Mouse (Mus musculus) midbrain, embryonic 13.5 days (tissue): Measurements from ENCODE around the gene Sema3g. TPM values are rescaled to one million over a fixed set of nuclear protein-coding genes. Genes with fewer than 3 reads are reported as not detected.

Experiments used
- ATAC-seq: fragments of 200-750 bp; cut with Nextera tagmentation; 2 replicates; pipeline ENCODE4 v1.8.0; 2017; ENCODE audit warnings: mild to moderate bottlenecking, moderate TSS enrichment, moderate library complexity
- H3K27ac ChIP-seq: fragments of 300-500 bp; sonication (generic); 2 replicates; pipeline ENCODE4 v1.5.1; 2015; ENCODE audit warnings: inconsistent platforms, mild to moderate bottlenecking, moderate library complexity
- H3K27me3 ChIP-seq: fragments of 300-500 bp; sonication (generic); 2 replicates; pipeline ENCODE4 v1.6.1; 2015; ENCODE audit warnings: mild to moderate bottlenecking, inconsistent platforms
- H3K36me3 ChIP-seq: fragments of 300-500 bp; sonication (generic); 2 replicates; pipeline ENCODE4 v1.6.1; 2015; ENCODE audit warnings: mild to moderate bottlenecking, inconsistent platforms
- H3K4me1 ChIP-seq: fragments of 300-500 bp; sonication (generic); replicated peaks from 2 replicates; pipeline ENCODE4 v1.6.1; 2015; ENCODE audit warnings: inconsistent platforms
- H3K4me2 ChIP-seq: fragments of 300-500 bp; sonication (generic); replicated peaks from 2 replicates; pipeline ENCODE4 v1.6.1; 2015; ENCODE audit warnings: moderate library complexity, mild to moderate bottlenecking, inconsistent platforms
- H3K4me3 ChIP-seq: fragments of 300-500 bp; sonication (generic); replicated peaks from 2 replicates; pipeline ENCODE4 v1.5.1; 2015; ENCODE audit warnings: mild to moderate bottlenecking, inconsistent platforms
- H3K9ac ChIP-seq: fragments of 300-500 bp; sonication (generic); replicated peaks from 2 replicates; pipeline ENCODE4 v1.6.1; 2015; ENCODE audit warnings: mild to moderate bottlenecking, inconsistent platforms
- H3K9me3 ChIP-seq: fragments of 300-500 bp; sonication (generic); 2 replicates; pipeline ENCODE4 v1.6.1; 2016; ENCODE audit warnings: mild to moderate bottlenecking, inconsistent platforms
- WGBS: fragments of 180-500 bp; shearing (Covaris S2); methylation state at CpG from one replicate; pipeline ENCODE4 v1.1.7; 2015; 5-methylcytosine and 5-hydroxymethylcytosine counted together
- polyA plus RNA-seq: library from polyadenylated mRNA; unstranded; fragments of >200 nt; fragmentation: Nextera tagmentation; extraction: Ambion mirVana; gene quantifications from 2 replicates; pipeline ENCODE4 v1.2.1, GENCODE M21; 2015

Sema3g gene
- 0.76 and 0.83 TPM in 2 replicates for polyA plus RNA-seq

- H3K4me3 ChIP-seq = no peak within 1 kb of the TSS
- peak; percentile 71 for ATAC-seq
- H3K4me2 ChIP-seq = peak within 1 kb of the TSS; percentile 11
- H3K9me3 ChIP-seq = no peaks in the 10 kb centered on the region
- no peaks in the 10 kb centered on the region for H3K27me3 ChIP-seq
- peak within 1 kb of the TSS; percentile 41; the same call in 1 of the 2 replicates for H3K9ac ChIP-seq
- H3K27ac ChIP-seq = peak within 1 kb of the TSS; percentile 30; the same call in 1 of the 2 replicates
- 13% methylated on average over 11 of the region's 11 CpGs for WGBS
- H3K4me1 ChIP-seq = peaks cover 17% of the 10 kb centered on the region
- H3K36me3 ChIP-seq = no peaks in the 10 kb centered on the region
Measured at GRCm38 (mm10) chr14:31217666-31218065, at the start of gene Sema3g. TSS of gene Sema3g (plus strand) at chr14:31217860.

GRCm38 (mm10) chr14:31168425-31168824 is 49.2 kb upstream of the Sema3g start, which contains the start of gene Stab1:
TSS of gene Stab1 (minus strand) at chr14:31168641.
- Histone ChIP-seq H3K4me3 (no peak within 1 kb of the TSS), H3K4me2 (no peak within 1 kb of the TSS), H3K9ac (peak within 1 kb of the TSS; percentile 37), H3K9me3 (no peaks in the 10 kb centered on the region), H3K27ac (peak within 1 kb of the TSS; percentile 30; the same call in 1 of the 2 replicates), H3K4me1 (peaks cover 8% of the 10 kb centered on the region; the same call in 1 of the 2 replicates), H3K36me3 (peaks cover 41% of the 10 kb centered on the region), H3K27me3 (no peaks in the 10 kb centered on the region)
- 66% methylated on average over 10 of the region's 10 CpGs for WGBS
- ATAC-seq = no peak

GRCm38 (mm10) chr14:31169508-31169907 is 48.2 kb upstream of the Sema3g start:
- Histone ChIP-seq H3K27ac (peak overlapping the region; percentile 30; the same call in 1 of the 2 replicates), H3K36me3 (peaks cover 52% of the 10 kb centered on the region), H3K9ac (no peak overlapping the region), H3K4me1 (peaks cover 8% of the 10 kb centered on the region; the same call in 1 of the 2 replicates), H3K9me3 (no peaks in the 10 kb centered on the region), H3K27me3 (no peaks in the 10 kb centered on the region), H3K4me3 (no peak overlapping the region), H3K4me2 (no peak overlapping the region)
- 83% methylated on average over 6 of the region's 6 CpGs for WGBS
- ATAC-seq = no peak

GRCm38 (mm10) chr14:31170963-31171362 is 46.7 kb upstream of the Sema3g start:
- H3K27me3 ChIP-seq = no peaks in the 10 kb centered on the region
- H3K9ac ChIP-seq = no peak overlapping the region
- no peaks in the 10 kb centered on the region for H3K9me3 ChIP-seq
- ATAC-seq = no peak
- H3K27ac ChIP-seq = peak overlapping the region; percentile 58; the same call in 1 of the 2 replicates
- H3K4me3 ChIP-seq = no peak overlapping the region
- H3K4me2 ChIP-seq = no peak overlapping the region
- peaks cover 66% of the 10 kb centered on the region for H3K36me3 ChIP-seq
- WGBS = 86% methylated on average over 13 of the region's 13 CpGs
- peaks cover 8% of the 10 kb centered on the region; the same call in 1 of the 2 replicates for H3K4me1 ChIP-seq

- H3K27me3 ChIP-seq = no peaks in the 10 kb centered on the region
- H3K36me3 ChIP-seq = peaks cover 70% of the 10 kb centered on the region
- ATAC-seq = 0 out of 2 replicates have a peak, but pooled peaks have one; percentile 12
- 87% methylated on average over 11 of the region's 11 CpGs for WGBS
- peak overlapping the region; percentile 58; the same call in 1 of the 2 replicates for H3K27ac ChIP-seq
- H3K4me1 ChIP-seq = peaks cover 6% of the 10 kb centered on the region; the same call in 1 of the 2 replicates
- no peak overlapping the region for H3K4me2 ChIP-seq
- no peaks in the 10 kb centered on the region for H3K9me3 ChIP-seq
- H3K9ac ChIP-seq = no peak overlapping the region
- H3K4me3 ChIP-seq = no peak overlapping the region
Measured at GRCm38 (mm10) chr14:31171386-31171785, 46.3 kb upstream of the Sema3g start.

GRCm38 (mm10) chr14:31171821-31172220 is 45.8 kb upstream of the Sema3g start:
- peaks cover 75% of the 10 kb centered on the region for H3K36me3 ChIP-seq
- no peaks in the 10 kb centered on the region for H3K9me3 ChIP-seq

GRCm38 (mm10) chr14:31172781-31173455 is 44.7 kb upstream of the Sema3g start:
- Histone ChIP-seq H3K9me3 (no peaks in the 10 kb centered on the region), H3K27ac (no peak overlapping the region), H3K4me1 (no peaks in the 10 kb centered on the region), H3K4me2 (no peak overlapping the region), H3K36me3 (peaks cover 86% of the 10 kb centered on the region), H3K4me3 (no peak overlapping the region), H3K27me3 (no peaks in the 10 kb centered on the region), H3K9ac (no peak overlapping the region)
- ATAC-seq = no peak
- WGBS = 91% methylated on average over 18 of the region's 18 CpGs

More at GRCm38 (mm10) chr14:31171821-31172220, 45.8 kb upstream of the Sema3g start:
- H3K4me1 ChIP-seq = peaks cover 2% of the 10 kb centered on the region; the same call in 1 of the 2 replicates
- WGBS = 96% methylated on average over 15 of the region's 15 CpGs
- no peak overlapping the region for H3K4me3 ChIP-seq
- no peak overlapping the region for H3K9ac ChIP-seq
- H3K4me2 ChIP-seq = no peak overlapping the region
- no peaks in the 10 kb centered on the region for H3K27me3 ChIP-seq
- ATAC-seq = no peak
- H3K27ac ChIP-seq = no peak overlapping the region

GRCm38 (mm10) chr14:31173537-31173936 is 44.1 kb upstream of the Sema3g start:
- H3K27ac ChIP-seq = no peak overlapping the region
- 92% methylated on average over 7 of the region's 7 CpGs for WGBS
- ATAC-seq = no peak
- H3K9me3 ChIP-seq = no peaks in the 10 kb centered on the region
- H3K36me3 ChIP-seq = peaks cover 90% of the 10 kb centered on the region
- no peak overlapping the region for H3K4me3 ChIP-seq
- H3K4me2 ChIP-seq = no peak overlapping the region
- H3K27me3 ChIP-seq = no peaks in the 10 kb centered on the region
- H3K9ac ChIP-seq = no peak overlapping the region
- no peaks in the 10 kb centered on the region for H3K4me1 ChIP-seq

- Histone ChIP-seq H3K9me3 (no peaks in the 10 kb centered on the region), H3K4me1 (no peaks in the 10 kb centered on the region), H3K4me3 (no peak overlapping the region), H3K4me2 (no peak overlapping the region), H3K9ac (no peak overlapping the region), H3K36me3 (peaks cover 98% of the 10 kb centered on the region), H3K27me3 (no peaks in the 10 kb centered on the region), H3K27ac (no peak overlapping the region)
- ATAC-seq = no peak
- 89% methylated on average over 16 of the region's 16 CpGs for WGBS
Measured at GRCm38 (mm10) chr14:31177287-31177686, 40.4 kb upstream of the Sema3g start.

GRCm38 (mm10) chr14:31177715-31178114 is 39.9 kb upstream of the Sema3g start:
- H3K9me3 ChIP-seq = no peaks in the 10 kb centered on the region
- WGBS = 93% methylated on average over 5 of the region's 5 CpGs
- H3K27me3 ChIP-seq = no peaks in the 10 kb centered on the region
- no peak overlapping the region for H3K9ac ChIP-seq
- peaks cover 98% of the 10 kb centered on the region for H3K36me3 ChIP-seq
- no peak overlapping the region for H3K4me3 ChIP-seq
- no peak overlapping the region for H3K27ac ChIP-seq
- H3K4me2 ChIP-seq = no peak overlapping the region
- ATAC-seq = no peak
- no peaks in the 10 kb centered on the region for H3K4me1 ChIP-seq

GRCm38 (mm10) chr14:31179677-31180365 is 37.8 kb upstream of the Sema3g start:
- WGBS = 93% methylated on average over 12 of the region's 12 CpGs
- Histone ChIP-seq H3K4me2 (no peak overlapping the region), H3K27me3 (no peaks in the 10 kb centered on the region), H3K36me3 (peaks cover 98% of the 10 kb centered on the region), H3K9me3 (no peaks in the 10 kb centered on the region), H3K9ac (no peak overlapping the region), H3K4me3 (no peak overlapping the region), H3K27ac (no peak overlapping the region; the same call in 1 of the 2 replicates), H3K4me1 (no peaks in the 10 kb centered on the region)
- ATAC-seq = no peak

GRCm38 (mm10) chr14:31181512-31181911 is 36.1 kb upstream of the Sema3g start:
- Histone ChIP-seq H3K36me3 (peaks cover 98% of the 10 kb centered on the region), H3K27ac (no peak overlapping the region), H3K9me3 (no peaks in the 10 kb centered on the region), H3K4me1 (no peaks in the 10 kb centered on the region), H3K4me2 (no peak overlapping the region), H3K9ac (no peak overlapping the region), H3K27me3 (no peaks in the 10 kb centered on the region), H3K4me3 (no peak overlapping the region)
- no peak for ATAC-seq
- 90% methylated on average over 4 of the region's 4 CpGs for WGBS
